Mouse (Mus musculus) heart, postnatal 0 days (tissue): ENCODE measurements at regions not wholly inside any gene's neighbourhood (a gene's known extent, or its start where the extent isn't known, plus 50 kb on each side); places are given as distances from the start of the nearest gene placed in this dataset.

Source experiments
- ATAC-seq: fragments of 200-750 bp; cut with Nextera tagmentation; 2 replicates; pipeline ENCODE4 v1.8.0; 2017; ENCODE audit warnings: low read depth, moderate number of reproducible peaks, moderate library complexity; ENCODE audit not compliant: insufficient read depth
- DNase-seq: peaks from one replicate; pipeline ENCODE4 v3.0.0-alpha.2; 2016; ENCODE audit warnings: low spot score
- H3K27ac ChIP-seq: fragments of 300-500 bp; sonication (generic); 2 replicates; pipeline ENCODE4 v1.5.1; 2014; ENCODE audit warnings: low read depth, mild to moderate bottlenecking
- H3K27me3 ChIP-seq: fragments of 300-500 bp; sonication (generic); 2 replicates; pipeline ENCODE4 v1.6.1; 2014; ENCODE audit warnings: low read length, mixed read lengths; ENCODE audit not compliant: control insufficient read depth, insufficient read depth
- H3K36me3 ChIP-seq: fragments of 300-500 bp; sonication (generic); replicated peaks from 2 replicates; pipeline ENCODE4 v1.6.1; 2014; ENCODE audit warnings: low read length, mixed read lengths; ENCODE audit not compliant: control insufficient read depth, insufficient read depth
- H3K4me1 ChIP-seq: fragments of 300-500 bp; sonication (generic); 2 replicates; pipeline ENCODE4 v1.6.1; 2014; ENCODE audit warnings: antibody characterized with exemption; ENCODE audit not compliant: control insufficient read depth, insufficient read depth
- H3K4me2 ChIP-seq: fragments of 300-500 bp; sonication (generic); 2 replicates; pipeline ENCODE4 v1.6.1; 2014; ENCODE audit warnings: low read depth, mild to moderate bottlenecking, low read length, moderate library complexity
- H3K4me3 ChIP-seq: fragments of 300-500 bp; sonication (generic); 2 replicates; pipeline ENCODE4 v1.5.1; 2014; ENCODE audit warnings: low read depth, low read length
- H3K9ac ChIP-seq: fragments of 300-500 bp; sonication (generic); replicated peaks from 2 replicates; pipeline ENCODE4 v1.6.1; 2014; ENCODE audit warnings: low read depth, low read length, mixed read lengths
- H3K9me3 ChIP-seq: fragments of 300-500 bp; sonication (generic); replicated peaks from 2 replicates; pipeline ENCODE4 v1.6.1; 2016; ENCODE audit warnings: low read length; ENCODE audit not compliant: control insufficient read depth
- CTCF ChIP-seq: IDR thresholded peaks from 2 replicates; pipeline ENCODE4 v1.5.1; 2016; ENCODE audit warnings: antibody characterized with exemption, control low read depth, low read depth
- EP300 ChIP-seq: IDR thresholded peaks from 2 replicates; pipeline ENCODE4 v1.6.1; 2016; ENCODE audit warnings: antibody characterized with exemption, low read depth
- WGBS: fragments of 180-500 bp; shearing (Covaris S2); extraction: QIAGEN DNeasy Blood & Tissue Kit; methylation state at CpG from one replicate; pipeline ENCODE4 v1.1.7; 2014; 5-methylcytosine and 5-hydroxymethylcytosine counted together

DNA sequence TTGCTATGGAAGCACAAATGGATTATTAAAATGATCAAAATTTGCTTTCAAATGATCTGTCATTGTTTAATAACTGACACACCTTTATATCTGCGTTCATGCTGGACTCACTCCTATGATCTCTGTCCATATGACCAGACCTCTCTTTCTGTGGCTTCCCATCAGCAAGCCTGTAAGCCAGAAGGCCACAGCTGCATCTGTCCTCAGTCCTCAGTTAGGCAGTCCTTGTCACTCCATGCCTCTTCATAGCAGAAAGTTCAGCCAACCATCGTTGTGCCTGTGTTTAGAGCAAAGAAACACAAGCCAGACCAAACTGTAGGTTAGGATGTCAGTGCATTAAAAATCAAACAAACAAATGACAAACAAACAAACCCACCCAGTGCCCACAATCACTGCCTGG is 107.2 kb upstream of the Tsc22d1 start:
- DNase-seq, result no peak
- H3K4me1 ChIP-seq, result peaks cover 2% of the 10 kb centered on the region; the same call in 1 of the 2 replicates
- H3K9me3 ChIP-seq, result no peaks in the 10 kb centered on the region
- no peak overlapping the region for H3K27ac ChIP-seq
- no peak overlapping the region for H3K9ac ChIP-seq
- no peak overlapping the region for H3K4me3 ChIP-seq
- TF ChIP-seq CTCF (no peak), EP300 (no peak)
- ATAC-seq, result no peak
- H3K4me2 ChIP-seq, result no peak overlapping the region
- 60% methylated on average over 2 of the region's 2 CpGs for WGBS
- H3K27me3 ChIP-seq, result no peaks in the 10 kb centered on the region
- no peaks in the 10 kb centered on the region for H3K36me3 ChIP-seq

DNA sequence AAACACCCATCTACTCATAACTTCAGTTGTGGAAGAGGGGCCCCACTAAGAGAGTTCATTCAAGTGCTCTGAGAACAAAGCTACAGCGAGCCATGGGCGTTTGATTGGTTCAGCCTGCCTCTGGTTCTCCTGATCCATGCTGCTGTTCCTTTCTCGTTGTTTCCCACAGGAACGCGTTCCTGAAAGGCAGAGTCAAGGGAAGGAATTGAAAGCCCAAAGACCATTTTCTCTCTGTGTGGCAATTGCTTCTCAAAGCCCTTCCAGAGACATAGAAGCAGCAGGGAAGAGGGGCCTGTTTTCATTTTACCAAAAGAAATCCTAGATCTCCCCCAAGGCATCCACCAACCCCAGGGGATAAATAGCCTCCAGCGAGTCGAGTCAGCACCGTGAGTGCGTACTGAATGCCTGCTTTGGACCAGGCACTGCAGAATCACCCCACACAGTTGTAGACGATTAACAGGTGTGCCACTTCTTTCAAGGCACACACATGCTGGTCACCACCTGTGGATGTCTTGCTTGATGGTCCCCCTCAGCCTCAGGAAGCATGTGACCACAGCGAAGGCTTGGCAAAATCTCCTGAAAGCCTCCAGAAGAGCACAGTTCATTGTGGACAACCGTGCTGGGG is 106.5 kb upstream of the Tsc22d1 start:
- peak overlapping the region; percentile 44; the same call in 1 of the 2 replicates for H3K4me2 ChIP-seq
- H3K27me3 ChIP-seq, result no peaks in the 10 kb centered on the region
- no peak for ATAC-seq
- H3K27ac ChIP-seq, result no peak overlapping the region
- H3K4me3 ChIP-seq, result 0 out of 2 replicates have a peak overlapping the region, but pooled peaks have one; percentile 13
- H3K9ac ChIP-seq, result no peak overlapping the region
- no peaks in the 10 kb centered on the region for H3K4me1 ChIP-seq
- TF ChIP-seq EP300, result no peak
- no peak for TF ChIP-seq CTCF
- 35% methylated on average over 12 of the region's 12 CpGs for WGBS
- DNase-seq, result no peak
- no peaks in the 10 kb centered on the region for H3K36me3 ChIP-seq
- H3K9me3 ChIP-seq, result no peaks in the 10 kb centered on the region

DNA sequence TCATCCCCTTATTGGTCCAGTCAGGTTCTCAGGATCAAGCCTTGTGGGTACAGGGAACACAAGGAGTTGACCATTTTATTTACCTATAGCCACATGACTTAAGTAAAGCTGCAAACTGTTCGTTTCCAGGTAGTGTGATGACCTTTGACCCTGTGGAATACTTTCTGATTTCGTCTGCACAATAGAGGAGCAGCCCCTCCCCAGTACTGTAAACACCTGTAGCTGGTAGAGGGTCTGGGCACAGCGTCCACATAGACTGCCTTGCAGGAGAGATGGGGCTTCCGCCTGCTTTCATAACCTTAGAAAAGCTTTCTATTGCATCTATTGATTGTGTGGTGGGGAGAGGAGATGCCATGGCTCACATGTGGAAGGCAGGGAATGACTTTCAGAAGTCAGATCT is 105.2 kb upstream of the Tsc22d1 start:
- DNase-seq, result no peak
- 78% methylated on average over 4 of the region's 4 CpGs for whole genome bisulfite sequencing

DNA sequence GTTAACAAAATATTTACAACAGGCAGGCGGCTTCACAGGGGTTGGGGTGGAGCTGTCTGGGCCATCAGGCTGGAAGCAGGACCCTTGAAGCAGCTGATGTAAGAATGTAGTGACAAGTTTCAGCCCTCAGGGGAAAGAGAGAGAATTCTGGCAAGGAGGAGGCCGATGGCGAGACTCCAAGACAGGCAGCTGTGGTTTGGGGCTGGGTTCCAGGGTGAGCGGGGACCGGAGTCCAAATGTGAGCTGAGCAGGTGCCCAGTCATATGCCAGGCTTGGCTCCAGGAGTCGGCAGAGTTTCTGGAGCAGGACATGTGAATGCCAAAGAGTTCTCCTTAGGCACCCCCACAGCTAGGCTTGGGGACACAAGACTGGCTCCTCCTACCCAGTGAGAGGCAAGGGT is 104.5 kb upstream of the Tsc22d1 start:
- TF ChIP-seq CTCF (no peak), EP300 (no peak)
- Histone ChIP-seq H3K27me3 (no peaks in the 10 kb centered on the region), H3K36me3 (no peaks in the 10 kb centered on the region), H3K4me3 (no peak overlapping the region), H3K9ac (no peak overlapping the region), H3K4me1 (no peaks in the 10 kb centered on the region), H3K9me3 (no peaks in the 10 kb centered on the region), H3K4me2 (no peak overlapping the region), H3K27ac (no peak overlapping the region)
- ATAC-seq, result no peak
- no peak for DNase-seq
- WGBS, result 44% methylated on average over 6 of the region's 6 CpGs

More for the DNA sequence above, 105.2 kb upstream of the Tsc22d1 start:
- Histone ChIP-seq H3K36me3 (no peaks in the 10 kb centered on the region), H3K9me3 (no peaks in the 10 kb centered on the region), H3K4me1 (no peaks in the 10 kb centered on the region), H3K4me3 (no peak overlapping the region), H3K27me3 (no peaks in the 10 kb centered on the region), H3K4me2 (no peak overlapping the region), H3K27ac (no peak overlapping the region), H3K9ac (no peak overlapping the region)
- TF ChIP-seq EP300 (no peak), CTCF (no peak)
- ATAC-seq, result no peak

DNA sequence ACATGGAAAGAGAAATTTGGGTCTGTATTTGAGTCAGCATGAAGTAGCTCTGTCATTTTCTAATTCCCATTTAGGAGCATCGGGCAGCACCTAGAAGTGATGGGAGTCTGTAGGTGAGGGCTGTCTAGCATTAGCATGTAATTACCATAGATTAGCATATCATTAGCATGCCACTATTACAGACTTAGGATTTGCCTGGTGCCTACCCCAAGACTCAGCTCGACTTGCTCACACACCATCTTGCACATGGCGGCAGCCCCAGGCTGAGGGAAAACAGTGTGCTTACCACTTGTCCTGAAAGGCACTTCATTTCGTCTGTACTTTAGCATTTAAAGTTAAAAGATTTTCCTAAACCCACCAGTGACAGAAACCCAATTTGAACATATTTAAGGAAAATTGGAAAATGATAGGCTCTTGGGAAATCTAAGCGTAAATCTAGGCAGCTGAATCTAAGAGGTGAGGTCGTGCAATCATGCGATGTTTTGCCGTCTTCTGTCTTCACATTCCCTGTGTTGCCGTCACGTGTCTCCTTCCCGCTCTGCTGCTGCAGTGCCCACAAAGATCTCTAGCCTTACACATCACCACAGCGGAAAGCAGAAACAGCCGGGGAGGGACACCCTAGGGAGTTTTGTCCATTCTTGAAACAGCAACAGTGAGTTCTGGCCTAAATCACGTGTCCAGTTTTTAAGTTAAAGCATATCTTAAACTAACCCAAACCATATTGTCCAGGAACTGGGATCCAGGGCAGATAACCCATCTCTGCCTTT is 101.2 kb upstream of the Tsc22d1 start:
- Histone ChIP-seq H3K27me3 (no peaks in the 10 kb centered on the region), H3K4me3 (no peak overlapping the region), H3K4me1 (no peaks in the 10 kb centered on the region), H3K4me2 (no peak overlapping the region), H3K9me3 (peaks cover 11% of the 10 kb centered on the region; the same call in 1 of the 2 replicates), H3K27ac (no peak overlapping the region), H3K36me3 (no peaks in the 10 kb centered on the region), H3K9ac (no peak overlapping the region)
- DNase-seq (no peak), ATAC-seq (no peak)
- TF ChIP-seq EP300 (no peak), CTCF (no peak)
- WGBS, result 75% methylated on average over 14 of the region's 14 CpGs
